Mouse (Mus musculus): Measurements from ENCODE around the gene Efcab3. TPM values are rescaled to one million over a fixed set of nuclear protein-coding genes. Genes with fewer than 3 reads are reported as not detected.
A peak's percentile ranks its signal among the peaks of the same experiment; 100 is the strongest.
"Not testable (repeated sequence)": the region's sequence is repeated elsewhere in the genome, so short reads cannot be mapped to it uniquely, and the experiment has no call there.

Efcab3 gene
- polyA plus RNA-seq, 1 experiment = not detected

- H3K79me2 ChIP-seq (ENCODE audit: control insufficient read depth, insufficient read depth) = no peaks in the 10 kb centered on the region
- peak; percentile 9 for TF ChIP-seq SRF (IDR thresholded peaks at IDR 0.05; ENCODE audit: control insufficient read depth, insufficient read length, low read depth)
- peak; percentile 90 for TF ChIP-seq CEBPB (IDR thresholded peaks at IDR 0.05; ENCODE audit: insufficient read depth, poor library complexity, severe bottlenecking)
- peak in 1 of 3 experiments; percentile 33 for TF ChIP-seq MYOD1 (IDR thresholded peaks at IDR 0.05; ENCODE audit: control insufficient read depth in 1 of 3, insufficient read length in 2 of 3, low read depth in 2 of 3)
- peak; percentile 27 for TF ChIP-seq MAX (IDR thresholded peaks at IDR 0.05; ENCODE audit: low read depth)
- TF ChIP-seq POLR2AphosphoS2 (IDR thresholded peaks at IDR 0.05; ENCODE audit: insufficient read length, low read depth) = no peak
- no peaks in the 10 kb centered on the region for H3K27me3 ChIP-seq (ENCODE audit: control insufficient read depth, insufficient read depth, insufficient read length)
- H3K4me3 ChIP-seq = no peak overlapping the region
- no peaks in the 10 kb centered on the region for H3K36me3 ChIP-seq (ENCODE audit: control insufficient read depth, insufficient read depth)
- H3K4me2 ChIP-seq (ENCODE audit: low read depth) = peak overlapping the region; percentile 49
- no peak overlapping the region for H3ac ChIP-seq (ENCODE audit: control insufficient read depth, insufficient read length)
These were observed 57.2 kb downstream of the Efcab3 start for GRCm38 (mm10) chr11:105120551-105121061.

- H3K79me2 ChIP-seq (ENCODE audit: control insufficient read depth, insufficient read depth); H3K36me3 ChIP-seq (ENCODE audit: control insufficient read depth, insufficient read depth); H3K4me2 ChIP-seq (ENCODE audit: low read depth); H3K27me3 ChIP-seq (ENCODE audit: control insufficient read depth, insufficient read depth, insufficient read length); H3K4me3 ChIP-seq; H3ac ChIP-seq (ENCODE audit: control insufficient read depth, insufficient read length): not testable (repeated sequence)
These were observed 58.4 kb downstream of the Efcab3 start for GRCm38 (mm10) chr11:105121792-105122191.

GRCm38 (mm10) chr11:105123986-105124385 is 60.6 kb downstream of the Efcab3 start:
- Histone ChIP-seq H3K4me2 (ENCODE audit: low read depth) (no peak overlapping the region), H3K36me3 (ENCODE audit: control insufficient read depth, insufficient read depth) (peaks cover 5% of the 10 kb centered on the region), H3ac (ENCODE audit: control insufficient read depth, insufficient read length) (no peak overlapping the region), H3K27me3 (ENCODE audit: control insufficient read depth, insufficient read depth, insufficient read length) (no peaks in the 10 kb centered on the region), H3K79me2 (ENCODE audit: control insufficient read depth, insufficient read depth) (peaks cover 26% of the 10 kb centered on the region), H3K4me3 (no peak overlapping the region)
- TF ChIP-seq TCF3 (IDR thresholded peaks at IDR 0.05; ENCODE audit: insufficient read length, low read depth) (no peak), SRF (IDR thresholded peaks at IDR 0.05; ENCODE audit: control insufficient read depth, insufficient read length, low read depth) (no peak), MYOG (IDR thresholded peaks at IDR 0.05; ENCODE audit: control insufficient read depth in 1 of 3, insufficient read depth in 1 of 3, insufficient read length in 2 of 3, low read depth in 2 of 3) (no peak), E2F4 (IDR thresholded peaks at IDR 0.05; ENCODE audit: insufficient read depth) (no peak), POLR2A (IDR thresholded peaks at IDR 0.05; ENCODE audit: insufficient read length, low read depth) (no peak), MAX (IDR thresholded peaks at IDR 0.05; ENCODE audit: low read depth) (no peak), USF1 (IDR thresholded peaks at IDR 0.05; ENCODE audit: low read depth) (no peak), POLR2AphosphoS2 (IDR thresholded peaks at IDR 0.05; ENCODE audit: insufficient read length, low read depth) (no peak), TCF12 (IDR thresholded peaks at IDR 0.05; ENCODE audit: insufficient read depth, poor library complexity, severe bottlenecking) (no peak), REST (IDR thresholded peaks at IDR 0.05; ENCODE audit: insufficient read depth, insufficient read length) (no peak), MYOD1 (IDR thresholded peaks at IDR 0.05; ENCODE audit: control insufficient read depth in 1 of 3, insufficient read length in 2 of 3, low read depth in 2 of 3) (no peak), CEBPB (IDR thresholded peaks at IDR 0.05; ENCODE audit: insufficient read depth, poor library complexity, severe bottlenecking) (no peak)

- TF ChIP-seq TCF3 (IDR thresholded peaks at IDR 0.05; ENCODE audit: insufficient read length, low read depth) = no peak
- no peak for TF ChIP-seq MYOG (IDR thresholded peaks at IDR 0.05; ENCODE audit: control insufficient read depth in 1 of 3, insufficient read depth in 1 of 3, insufficient read length in 2 of 3, low read depth in 2 of 3)
- TF ChIP-seq USF1 (IDR thresholded peaks at IDR 0.05; ENCODE audit: low read depth) = peak; percentile 32
- peak; percentile 88 for TF ChIP-seq MAX (IDR thresholded peaks at IDR 0.05; ENCODE audit: low read depth)
- TF ChIP-seq POLR2AphosphoS2 (IDR thresholded peaks at IDR 0.05; ENCODE audit: insufficient read length, low read depth) = peak; percentile 87
- TF ChIP-seq POLR2A (IDR thresholded peaks at IDR 0.05; ENCODE audit: insufficient read length, low read depth) = peak; percentile 86
These were observed 62.5 kb downstream of the Efcab3 start, which contains the start of gene Mettl2 for GRCm38 (mm10) chr11:105125735-105126519. TSS of gene Mettl2 (plus strand) at chr11:105126425.

GRCm38 (mm10) chr11:105126520-105127029 is 63.2 kb downstream of the Efcab3 start:
- Histone ChIP-seq H3K4me3 (peak overlapping the region; percentile 96), H3K4me2 (ENCODE audit: low read depth) (peak overlapping the region; percentile 87), H3ac (ENCODE audit: control insufficient read depth, insufficient read length) (peak overlapping the region; percentile 11), H3K27me3 (ENCODE audit: control insufficient read depth, insufficient read depth, insufficient read length) (no peaks in the 10 kb centered on the region), H3K36me3 (ENCODE audit: control insufficient read depth, insufficient read depth) (peaks cover 31% of the 10 kb centered on the region), H3K79me2 (ENCODE audit: control insufficient read depth, insufficient read depth) (peaks cover 37% of the 10 kb centered on the region)
- no peak for TF ChIP-seq CEBPB (IDR thresholded peaks at IDR 0.05; ENCODE audit: insufficient read depth, poor library complexity, severe bottlenecking)

More at GRCm38 (mm10) chr11:105125735-105126519, 62.5 kb downstream of the Efcab3 start, which contains the start of gene Mettl2:
- Histone ChIP-seq H3K79me2 (ENCODE audit: control insufficient read depth, insufficient read depth) (peaks cover 37% of the 10 kb centered on the region), H3K36me3 (ENCODE audit: control insufficient read depth, insufficient read depth) (peaks cover 25% of the 10 kb centered on the region), H3K27me3 (ENCODE audit: control insufficient read depth, insufficient read depth, insufficient read length) (no peaks in the 10 kb centered on the region), H3K4me3 (peak within 1 kb of the TSS; percentile 96), H3ac (ENCODE audit: control insufficient read depth, insufficient read length) (peak within 1 kb of the TSS; percentile 11), H3K4me2 (ENCODE audit: low read depth) (peak within 1 kb of the TSS; percentile 98)

Measured in myocyte (in vitro differentiated cells).